Mouse (Mus musculus): ENCODE measurements around the gene D10Jhu81e.
"Not testable (repeated sequence)": the region's sequence is repeated elsewhere in the genome, so short reads cannot be mapped to it uniquely, and the experiment has no call there.

D10Jhu81e gene

GRCm38 (mm10) chr10:78169281-78170042 is at the start of gene D10Jhu81e:
Gene D10Jhu81e, minus strand, starts transcription at chr10:78169782.
- DNase-seq (ENCODE audit: extremely low read depth, insufficient read length, low spot score): peak; percentile 97

- no peak for DNase-seq (ENCODE audit: extremely low read depth, insufficient read length, low spot score)
Measured at GRCm38 (mm10) chr10:78218576-78218975, 49.0 kb upstream of the D10Jhu81e start.

- no peak for DNase-seq (ENCODE audit: extremely low read depth, insufficient read length, low spot score)
Measured at GRCm38 (mm10) chr10:78216376-78217083, 46.9 kb upstream of the D10Jhu81e start.

- no peak for DNase-seq (ENCODE audit: extremely low read depth, insufficient read length, low spot score)
Measured at GRCm38 (mm10) chr10:78214371-78214770, 44.8 kb upstream of the D10Jhu81e start.

GRCm38 (mm10) chr10:78211311-78211710 is 41.7 kb upstream of the D10Jhu81e start:
- no peak for DNase-seq (ENCODE audit: extremely low read depth, insufficient read length, low spot score)

GRCm38 (mm10) chr10:78201182-78201581 is 31.6 kb upstream of the D10Jhu81e start:
- no peak for DNase-seq (ENCODE audit: extremely low read depth, insufficient read length, low spot score)

GRCm38 (mm10) chr10:78192933-78193332 is 23.4 kb upstream of the D10Jhu81e start:
- no peak for DNase-seq (ENCODE audit: extremely low read depth, insufficient read length, low spot score)

- DNase-seq (ENCODE audit: extremely low read depth, insufficient read length, low spot score): not testable (repeated sequence)
Measured at GRCm38 (mm10) chr10:78186076-78186475, 16.5 kb upstream of the D10Jhu81e start.

- no peak for DNase-seq (ENCODE audit: extremely low read depth, insufficient read length, low spot score)
Measured at GRCm38 (mm10) chr10:78185381-78185725, 15.8 kb upstream of the D10Jhu81e start.

- peak; percentile 91 for DNase-seq (ENCODE audit: extremely low read depth, insufficient read length, low spot score)
Measured at GRCm38 (mm10) chr10:78184531-78185380, 15.2 kb upstream of the D10Jhu81e start, which contains the start of gene Pwp2. Gene Pwp2, minus strand, starts transcription at chr10:78185149.

GRCm38 (mm10) chr10:78183577-78183976 is 14.0 kb upstream of the D10Jhu81e start:
- no peak for DNase-seq (ENCODE audit: extremely low read depth, insufficient read length, low spot score)

GRCm38 (mm10) chr10:78182321-78182720 is 12.7 kb upstream of the D10Jhu81e start:
- no peak for DNase-seq (ENCODE audit: extremely low read depth, insufficient read length, low spot score)

- no peak for DNase-seq (ENCODE audit: extremely low read depth, insufficient read length, low spot score)
Measured at GRCm38 (mm10) chr10:78174474-78174873, 4.9 kb upstream of the D10Jhu81e start.

GRCm38 (mm10) chr10:78171581-78171980 is 2.0 kb upstream of the D10Jhu81e start:
- no peak for DNase-seq (ENCODE audit: extremely low read depth, insufficient read length, low spot score)

- DNase-seq (ENCODE audit: extremely low read depth, insufficient read length, low spot score): no peak
Measured at GRCm38 (mm10) chr10:78171057-78171456, 1.5 kb upstream of the D10Jhu81e start.

- no peak for DNase-seq (ENCODE audit: extremely low read depth, insufficient read length, low spot score)
Measured at GRCm38 (mm10) chr10:78170445-78170844, 863 bp upstream of the D10Jhu81e start.

- DNase-seq (ENCODE audit: extremely low read depth, insufficient read length, low spot score): no peak
Measured at GRCm38 (mm10) chr10:78168792-78169191, 790 bp downstream of the D10Jhu81e start.

- no peak for DNase-seq (ENCODE audit: extremely low read depth, insufficient read length, low spot score)
Measured at GRCm38 (mm10) chr10:78167775-78168174, 1.8 kb downstream of the D10Jhu81e start.

- no peak for DNase-seq (ENCODE audit: extremely low read depth, insufficient read length, low spot score)
Measured at GRCm38 (mm10) chr10:78167333-78167732, 2.2 kb downstream of the D10Jhu81e start.

- no peak for DNase-seq (ENCODE audit: extremely low read depth, insufficient read length, low spot score)
Measured at GRCm38 (mm10) chr10:78165256-78166005, 4.2 kb downstream of the D10Jhu81e start.
